Mouse (Mus musculus): ENCODE data around the gene Spn. TPM values are rescaled to one million over a fixed set of nuclear protein-coding genes. Genes with fewer than 3 reads are reported as not detected.

Gene Spn
- polyA plus RNA-seq, 1 experiment from 2014 or later = 0.32 TPM

- no peak overlapping the region for H3K9ac ChIP-seq
- H3K36me3 ChIP-seq = no peaks in the 10 kb centered on the region
- H3K27me3 ChIP-seq = no peaks in the 10 kb centered on the region
- no peaks in the 10 kb centered on the region for H3K9me3 ChIP-seq (replicated peaks)
- no peak overlapping the region for H3K4me2 ChIP-seq
- WGBS = 81% methylated on average over 4 of the region's 4 CpGs
- no peak overlapping the region for H3K27ac ChIP-seq
- peaks cover 11% of the 10 kb centered on the region for H3K4me1 ChIP-seq
- H3K4me3 ChIP-seq (replicated peaks) = no peak overlapping the region
- ATAC-seq (replicated peaks; ENCODE audit: low FRiP score) = no peak
Observed at GRCm38 (mm10) chr7:127083689-127084088, 53.9 kb downstream of the Spn start.

GRCm38 (mm10) chr7:127082995-127083394, 54.6 kb downstream of the Spn start:
- no peak overlapping the region for H3K27ac ChIP-seq
- H3K9me3 ChIP-seq (replicated peaks) = no peaks in the 10 kb centered on the region
- H3K4me1 ChIP-seq = peaks cover 10% of the 10 kb centered on the region
- no peaks in the 10 kb centered on the region for H3K27me3 ChIP-seq
- no peak overlapping the region for H3K4me2 ChIP-seq
- H3K4me3 ChIP-seq (replicated peaks) = no peak overlapping the region
- no peak for ATAC-seq (replicated peaks; ENCODE audit: low FRiP score)
- WGBS = 62% methylated on average over 2 of the region's 2 CpGs
- H3K9ac ChIP-seq = no peak overlapping the region
- H3K36me3 ChIP-seq = no peaks in the 10 kb centered on the region

- Histone ChIP-seq H3K4me2 (no peak overlapping the region), H3K36me3 (no peaks in the 10 kb centered on the region), H3K9me3 (replicated peaks) (no peaks in the 10 kb centered on the region), H3K4me1 (peaks cover 10% of the 10 kb centered on the region), H3K27ac (no peak overlapping the region), H3K9ac (no peak overlapping the region), H3K27me3 (no peaks in the 10 kb centered on the region), H3K4me3 (replicated peaks) (no peak overlapping the region)
- 78% methylated on average over 8 of the region's 8 CpGs for WGBS
- ATAC-seq (replicated peaks; ENCODE audit: low FRiP score) = no peak
Observed at GRCm38 (mm10) chr7:127082271-127082670, 55.4 kb downstream of the Spn start.

Other genes with a start within 250 kb of the Spn start
- gene Tmem219, start 214.9 kb downstream of the Spn start, polyA plus RNA-seq (2015; fragmentation: Nextera tagmentation; extraction: Ambion mirVana) = 28.5 and 31.6 TPM in 2 replicates
- gene Kctd13, start 208.9 kb downstream of the Spn start, polyA plus RNA-seq (2015; fragmentation: Nextera tagmentation; extraction: Ambion mirVana) = 15.5 and 17.0 TPM in 2 replicates
- 0.21 TPM in 1 of 2 replicates, not detected in the other for gene Asphd1, start 188.2 kb downstream of the Spn start, polyA plus RNA-seq (2015; fragmentation: Nextera tagmentation; extraction: Ambion mirVana)
- gene Sez6l2, start 187.3 kb downstream of the Spn start, polyA plus RNA-seq (2015; fragmentation: Nextera tagmentation; extraction: Ambion mirVana) = 1.3 and 2.5 TPM in 2 replicates
- 106 and 115 TPM in 2 replicates for gene Cdipt, start 161.9 kb downstream of the Spn start, polyA plus RNA-seq (2015; fragmentation: Nextera tagmentation; extraction: Ambion mirVana)
- 1.4 and 1.5 TPM in 2 replicates for gene Cdiptos, start 161.7 kb downstream of the Spn start, polyA plus RNA-seq (2015; fragmentation: Nextera tagmentation; extraction: Ambion mirVana)
- gene Mvp, start 123.2 kb downstream of the Spn start, polyA plus RNA-seq (2015; fragmentation: Nextera tagmentation; extraction: Ambion mirVana) = 15.3 and 16.8 TPM in 2 replicates
- 0.45 TPM in 1 of 2 replicates, not detected in the other for gene Pagr1b, start 121.3 kb downstream of the Spn start, polyA plus RNA-seq (2015; fragmentation: Nextera tagmentation; extraction: Ambion mirVana)
- 44.8 and 59.5 TPM in 2 replicates for gene Pagr1a, start 120.5 kb downstream of the Spn start, polyA plus RNA-seq (2015; fragmentation: Nextera tagmentation; extraction: Ambion mirVana)
- gene Gm42742, start 116.7 kb downstream of the Spn start, polyA plus RNA-seq (2015; fragmentation: Nextera tagmentation; extraction: Ambion mirVana) = 52.6 and 61.2 TPM in 2 replicates
- gene Prrt2, start 116.6 kb downstream of the Spn start, polyA plus RNA-seq (2015; fragmentation: Nextera tagmentation; extraction: Ambion mirVana) = 5.4 and 7.2 TPM in 2 replicates
- gene Maz, start 110.8 kb downstream of the Spn start, polyA plus RNA-seq (2015; fragmentation: Nextera tagmentation; extraction: Ambion mirVana) = 64.4 and 65.8 TPM in 2 replicates
- gene Kif22, start 95.4 kb downstream of the Spn start, polyA plus RNA-seq (2015; fragmentation: Nextera tagmentation; extraction: Ambion mirVana) = 136 and 141 TPM in 2 replicates
- gene Zg16, start 50.5 kb downstream of the Spn start, polyA plus RNA-seq (2015; fragmentation: Nextera tagmentation; extraction: Ambion mirVana) = not detected in 2 replicates
- gene AI467606, start 46.5 kb downstream of the Spn start, polyA plus RNA-seq (2015; fragmentation: Nextera tagmentation; extraction: Ambion mirVana) = 3.3 and 3.8 TPM in 2 replicates
- 16.7 and 19.0 TPM in 2 replicates for gene Qprt, start 15.6 kb downstream of the Spn start, polyA plus RNA-seq (2015; fragmentation: Nextera tagmentation; extraction: Ambion mirVana)
- 59.3 and 66.6 TPM in 2 replicates for gene Cd2bp2, start 58.2 kb upstream of the Spn start, polyA plus RNA-seq (2015; fragmentation: Nextera tagmentation; extraction: Ambion mirVana)
- 23.4 and 26.7 TPM in 2 replicates for gene Tbc1d10b, start 70.6 kb upstream of the Spn start, polyA plus RNA-seq (2015; fragmentation: Nextera tagmentation; extraction: Ambion mirVana)
- gene Mylpf, start 71.1 kb upstream of the Spn start, polyA plus RNA-seq (2015; fragmentation: Nextera tagmentation; extraction: Ambion mirVana) = 51.1 and 90.2 TPM in 2 replicates
- gene Zfp553, start 95.2 kb upstream of the Spn start, polyA plus RNA-seq (2015; fragmentation: Nextera tagmentation; extraction: Ambion mirVana) = 41.7 and 46.1 TPM in 2 replicates
- 21.3 and 21.7 TPM in 2 replicates for gene Sept1, start 95.3 kb upstream of the Spn start, polyA plus RNA-seq (2015; fragmentation: Nextera tagmentation; extraction: Ambion mirVana)
- 59.3 and 62.3 TPM in 2 replicates for gene Zfp771, start 106.5 kb upstream of the Spn start, polyA plus RNA-seq (2015; fragmentation: Nextera tagmentation; extraction: Ambion mirVana)
- gene Dctpp1, start 122.9 kb upstream of the Spn start, polyA plus RNA-seq (2015; fragmentation: Nextera tagmentation; extraction: Ambion mirVana) = 224 and 226 TPM in 2 replicates
- 112 and 113 TPM in 2 replicates for gene Sephs2, start 136.2 kb upstream of the Spn start, polyA plus RNA-seq (2015; fragmentation: Nextera tagmentation; extraction: Ambion mirVana)
- 0.82 and 1.2 TPM in 2 replicates for gene Itgal, start 158.4 kb upstream of the Spn start, polyA plus RNA-seq (2015; fragmentation: Nextera tagmentation; extraction: Ambion mirVana)
- gene Zfp768, start 207.8 kb upstream of the Spn start, polyA plus RNA-seq (2015; fragmentation: Nextera tagmentation; extraction: Ambion mirVana) = 21.5 and 25.1 TPM in 2 replicates
- 8.3 and 10.7 TPM in 2 replicates for gene Zfp747, start 238.2 kb upstream of the Spn start, polyA plus RNA-seq (2015; fragmentation: Nextera tagmentation; extraction: Ambion mirVana)
- 5.7 and 6.3 TPM in 2 replicates for gene 9130019O22Rik, start 249.3 kb upstream of the Spn start, polyA plus RNA-seq (2015; fragmentation: Nextera tagmentation; extraction: Ambion mirVana)